Mouse (Mus musculus) myocyte (in vitro differentiated cells): ENCODE results near the gene Thap4.

Experiments
- E2F4 ChIP-seq: IDR thresholded peaks from one replicate; pipeline ENCODE4 v1.6.1; 2011; ENCODE audit warnings: mild to moderate bottlenecking, control low read depth, moderate library complexity; ENCODE audit not compliant: insufficient read depth
- MYOD1 ChIP-seq, 3 experiments: IDR thresholded peaks; one replicate each; pipeline ENCODE4 v1.6.1; 2011; ENCODE audit warnings: control low read depth in 2 of 3, low read depth in 2 of 3, mild to moderate bottlenecking in 2 of 3, moderate library complexity in 1 of 3; ENCODE audit not compliant: insufficient read length in 2 of 3, control insufficient read depth in 1 of 3
- POLR2A ChIP-seq: IDR thresholded peaks from one replicate; pipeline ENCODE4 v1.6.1; 2011; ENCODE audit warnings: low read depth, mild to moderate bottlenecking, control low read depth, moderate library complexity; ENCODE audit not compliant: insufficient read length
- USF1 ChIP-seq: IDR thresholded peaks from one replicate; pipeline ENCODE4 v1.6.1; 2011; ENCODE audit warnings: low read depth, mild to moderate bottlenecking, control low read depth, moderate library complexity

GRCm38 (mm10) chr1:93693943-93694342 is 60.7 kb downstream of the Thap4 start:
- TF ChIP-seq POLR2A (no peak), MYOD1 (IDR thresholded peaks at IDR 0.05; ENCODE audit: control insufficient read depth in 1 of 3, insufficient read length in 2 of 3, low read depth in 2 of 3) (no peak), USF1 (no peak), E2F4 (no peak)
